Mouse (Mus musculus): ENCODE data around the gene Twf2. TPM values are rescaled to one million over a fixed set of nuclear protein-coding genes. Genes with fewer than 3 reads are reported as not detected.

The Twf2 gene
- polyA plus RNA-seq, 1 experiment from 2014 or later = 64.2 TPM

- H3K4me3 ChIP-seq (ENCODE audit: low read depth, low read length) = no peak overlapping the region
- no peak for TF ChIP-seq EP300 (IDR thresholded peaks at IDR 0.05)
- TF ChIP-seq CTCF (IDR thresholded peaks at IDR 0.05) = no peak
- no peaks in the 10 kb centered on the region for H3K9me3 ChIP-seq (ENCODE audit: low read length)
- H3K27ac ChIP-seq (ENCODE audit: low read length) = no peak overlapping the region
- no peak overlapping the region for H3K4me2 ChIP-seq (replicated peaks; ENCODE audit: low read depth, low read length)
- no peak for DNase-seq (ENCODE audit: low spot score)
- ATAC-seq = no peak
- WGBS = 86% methylated on average over 5 of the region's 5 CpGs
- H3K9ac ChIP-seq (replicated peaks; ENCODE audit: low read depth) = no peak overlapping the region
- H3K36me3 ChIP-seq (ENCODE audit: insufficient read depth, low read length) = peaks cover 52% of the 10 kb centered on the region; the same call in 1 of the 2 replicates
- H3K4me1 ChIP-seq (ENCODE audit: insufficient read depth, low read depth, low read length) = no peaks in the 10 kb centered on the region
- no peaks in the 10 kb centered on the region for H3K27me3 ChIP-seq (replicated peaks; ENCODE audit: insufficient read depth, low read length)
Measured at GRCm38 (mm10) chr9:106183996-106184395, 18.9 kb upstream of the Twf2 start.

GRCm38 (mm10) chr9:106191355-106191754 lies 11.6 kb upstream of the Twf2 start:
- no peaks in the 10 kb centered on the region for H3K27me3 ChIP-seq (replicated peaks; ENCODE audit: insufficient read depth, low read length)
- no peak overlapping the region for H3K27ac ChIP-seq (ENCODE audit: low read length)
- H3K4me1 ChIP-seq (ENCODE audit: insufficient read depth, low read depth, low read length) = no peaks in the 10 kb centered on the region
- H3K4me3 ChIP-seq (ENCODE audit: low read depth, low read length) = no peak overlapping the region
- H3K9me3 ChIP-seq (ENCODE audit: low read length) = no peaks in the 10 kb centered on the region
- DNase-seq (ENCODE audit: low spot score) (no peak), ATAC-seq (no peak)
- H3K9ac ChIP-seq (replicated peaks; ENCODE audit: low read depth) = no peak overlapping the region
- H3K36me3 ChIP-seq (ENCODE audit: insufficient read depth, low read length) = peaks cover 14% of the 10 kb centered on the region; the same call in 1 of the 2 replicates
- 78% methylated on average over 1 of the region's 1 CpGs for WGBS
- TF ChIP-seq EP300 (IDR thresholded peaks at IDR 0.05) (no peak), CTCF (IDR thresholded peaks at IDR 0.05) (no peak)
- no peak overlapping the region for H3K4me2 ChIP-seq (replicated peaks; ENCODE audit: low read depth, low read length)

GRCm38 (mm10) chr9:106192024-106192423 lies 10.9 kb upstream of the Twf2 start:
- Histone ChIP-seq H3K9me3 (ENCODE audit: low read length) (no peaks in the 10 kb centered on the region), H3K27ac (ENCODE audit: low read length) (no peak overlapping the region), H3K4me2 (replicated peaks; ENCODE audit: low read depth, low read length) (no peak overlapping the region), H3K9ac (replicated peaks; ENCODE audit: low read depth) (no peak overlapping the region), H3K4me3 (ENCODE audit: low read depth, low read length) (no peak overlapping the region), H3K36me3 (ENCODE audit: insufficient read depth, low read length) (peaks cover 14% of the 10 kb centered on the region; the same call in 1 of the 2 replicates), H3K27me3 (replicated peaks; ENCODE audit: insufficient read depth, low read length) (no peaks in the 10 kb centered on the region), H3K4me1 (ENCODE audit: insufficient read depth, low read depth, low read length) (no peaks in the 10 kb centered on the region)
- WGBS = 87% methylated on average over 8 of the region's 8 CpGs
- DNase-seq (ENCODE audit: low spot score) (no peak), ATAC-seq (no peak)
- TF ChIP-seq EP300 (IDR thresholded peaks at IDR 0.05) = no peak
- TF ChIP-seq CTCF (IDR thresholded peaks at IDR 0.05) = no peak

GRCm38 (mm10) chr9:106192998-106193397 lies 9.9 kb upstream of the Twf2 start:
- Histone ChIP-seq H3K9ac (replicated peaks; ENCODE audit: low read depth) (no peak overlapping the region), H3K9me3 (ENCODE audit: low read length) (no peaks in the 10 kb centered on the region), H3K4me1 (ENCODE audit: insufficient read depth, low read depth, low read length) (no peaks in the 10 kb centered on the region), H3K4me2 (replicated peaks; ENCODE audit: low read depth, low read length) (no peak overlapping the region), H3K36me3 (ENCODE audit: insufficient read depth, low read length) (peaks cover 14% of the 10 kb centered on the region; the same call in 1 of the 2 replicates), H3K4me3 (ENCODE audit: low read depth, low read length) (no peak overlapping the region), H3K27me3 (replicated peaks; ENCODE audit: insufficient read depth, low read length) (no peaks in the 10 kb centered on the region), H3K27ac (ENCODE audit: low read length) (no peak overlapping the region)
- no peak for DNase-seq (ENCODE audit: low spot score)
- TF ChIP-seq CTCF (IDR thresholded peaks at IDR 0.05) = no peak
- no peak for TF ChIP-seq EP300 (IDR thresholded peaks at IDR 0.05)
- WGBS = 87% methylated on average over 1 of the region's 1 CpGs
- no peak for ATAC-seq

- H3K36me3 ChIP-seq (ENCODE audit: insufficient read depth, low read length) = 0 out of 2 replicates have a peak, but pooled peaks cover 3% of the 10 kb centered on the region
Measured at GRCm38 (mm10) chr9:106193930-106194807, 8.7 kb upstream of the Twf2 start.

GRCm38 (mm10) chr9:106195693-106196092 lies 7.2 kb upstream of the Twf2 start:
- Histone ChIP-seq H3K27ac (ENCODE audit: low read length) (no peak overlapping the region), H3K4me1 (ENCODE audit: insufficient read depth, low read depth, low read length) (peaks cover 2% of the 10 kb centered on the region; the same call in 1 of the 2 replicates), H3K4me2 (replicated peaks; ENCODE audit: low read depth, low read length) (no peak overlapping the region), H3K27me3 (replicated peaks; ENCODE audit: insufficient read depth, low read length) (no peaks in the 10 kb centered on the region), H3K4me3 (ENCODE audit: low read depth, low read length) (no peak overlapping the region), H3K9ac (replicated peaks; ENCODE audit: low read depth) (no peak overlapping the region), H3K9me3 (ENCODE audit: low read length) (no peaks in the 10 kb centered on the region), H3K36me3 (ENCODE audit: insufficient read depth, low read length) (0 out of 2 replicates have a peak, but pooled peaks cover 3% of the 10 kb centered on the region)
- WGBS = 88% methylated on average over 8 of the region's 8 CpGs
- ATAC-seq (no peak), DNase-seq (ENCODE audit: low spot score) (no peak)
- TF ChIP-seq CTCF (IDR thresholded peaks at IDR 0.05) (no peak), EP300 (IDR thresholded peaks at IDR 0.05) (no peak)

More at GRCm38 (mm10) chr9:106193930-106194807, 8.7 kb upstream of the Twf2 start:
- WGBS = 90% methylated on average over 8 of the region's 8 CpGs
- H3K4me2 ChIP-seq (replicated peaks; ENCODE audit: low read depth, low read length) = no peak overlapping the region
- H3K9ac ChIP-seq (replicated peaks; ENCODE audit: low read depth) = no peak overlapping the region
- ATAC-seq (no peak), DNase-seq (ENCODE audit: low spot score) (no peak)
- peaks cover under 1% of the 10 kb centered on the region; the same call in 1 of the 2 replicates for H3K4me1 ChIP-seq (ENCODE audit: insufficient read depth, low read depth, low read length)
- H3K9me3 ChIP-seq (ENCODE audit: low read length) = no peaks in the 10 kb centered on the region
- no peak overlapping the region for H3K27ac ChIP-seq (ENCODE audit: low read length)
- no peak for TF ChIP-seq EP300 (IDR thresholded peaks at IDR 0.05)
- no peak for TF ChIP-seq CTCF (IDR thresholded peaks at IDR 0.05)
- no peaks in the 10 kb centered on the region for H3K27me3 ChIP-seq (replicated peaks; ENCODE audit: insufficient read depth, low read length)
- no peak overlapping the region for H3K4me3 ChIP-seq (ENCODE audit: low read depth, low read length)

Measured in lung, postnatal 0 days (tissue).